Mouse (Mus musculus) brain, embryonic 14.5 days (tissue): ENCODE measurements around the gene Ubap2l.

Source experiments
- CTCF ChIP-seq: fragments of 200-500 bp; IDR thresholded peaks from 2 replicates; pipeline ENCODE4 v1.5.1; 2012; ENCODE audit warnings: inconsistent platforms, mild to moderate bottlenecking, moderate library complexity, borderline replicate concordance; ENCODE audit not compliant: insufficient read depth, insufficient read length; ENCODE audit errors: extremely low read depth
- POLR2A ChIP-seq: fragments of 200-500 bp; IDR thresholded peaks from 2 replicates; pipeline ENCODE4 v1.6.1; 2012; ENCODE audit warnings: mild to moderate bottlenecking, inconsistent platforms, borderline replicate concordance; ENCODE audit not compliant: poor library complexity, insufficient read depth, insufficient read length, severe bottlenecking; ENCODE audit errors: extremely low read depth

GRCm38 (mm10) chr3:90067851-90068250 is 15.4 kb upstream of the Ubap2l start:
- TF ChIP-seq CTCF, result no peak
- no peak for TF ChIP-seq POLR2A
